Mouse (Mus musculus): ENCODE results near the gene Gm49425. TPM values are rescaled to one million over a fixed set of nuclear protein-coding genes. Genes with fewer than 3 reads are reported as not detected.

Gene Gm49425
- total RNA-seq, 2 experiments from 2014 or later = not detected

GRCm38 (mm10) chr15:101482056-101482455, 35.0 kb downstream of the Gm49425 start:
- no peak overlapping the region for H3K4me3 ChIP-seq
- no peak overlapping the region for H3K27ac ChIP-seq
- no peak for DNase-seq (ENCODE audit: low spot score in 2 of 2)
- no peak for TF ChIP-seq CTCF (conservative IDR thresholded peaks at IDR 0.05)

- peak overlapping the region; percentile 32 for H3K4me3 ChIP-seq
- no peak for TF ChIP-seq CTCF (conservative IDR thresholded peaks at IDR 0.05)
- no peak for DNase-seq (ENCODE audit: low spot score in 2 of 2)
- H3K27ac ChIP-seq = no peak overlapping the region
These were observed 37.4 kb downstream of the Gm49425 start for GRCm38 (mm10) chr15:101479666-101480060.

- peak; percentile 9 to 56 for DNase-seq (ENCODE audit: low spot score in 2 of 2)
- Histone ChIP-seq H3K4me3 (peak overlapping the region; percentile 32), H3K27ac (no peak overlapping the region)
- peak; percentile 79 for TF ChIP-seq CTCF (conservative IDR thresholded peaks at IDR 0.05)
These were observed 37.9 kb downstream of the Gm49425 start for GRCm38 (mm10) chr15:101479007-101479665.

GRCm38 (mm10) chr15:101472952-101473528, 44.0 kb downstream of the Gm49425 start, which contains the start of gene Krt86:
TSS of gene Krt86 (plus strand) at chr15:101473478.
- Histone ChIP-seq H3K27ac (no peak within 1 kb of the TSS), H3K4me3 (no peak within 1 kb of the TSS)
- no peak for DNase-seq (ENCODE audit: low spot score in 2 of 2)
- TF ChIP-seq CTCF (conservative IDR thresholded peaks at IDR 0.05) = no peak

- DNase-seq (ENCODE audit: low spot score in 2 of 2) = no peak
- TF ChIP-seq CTCF (conservative IDR thresholded peaks at IDR 0.05) = no peak
- Histone ChIP-seq H3K27ac (no peak overlapping the region), H3K4me3 (no peak overlapping the region)
These were observed 48.0 kb downstream of the Gm49425 start for GRCm38 (mm10) chr15:101469093-101469492.

Small RNA genes lying within 50 kb of the gene (microRNA-seq; reads per million reads assigned to microRNA genes)
- 0 reads per million in 2 experiments for gene Gm44393

Other genes with a start within 250 kb of the Gm49425 start
- 10 to 100 TPM; 50.6 to 53.3 TPM for gene Atg101, start 233.0 kb downstream of the Gm49425 start, total RNA-seq (2021)
- gene 6030408B16Rik, start 224.0 kb downstream of the Gm49425 start, total RNA-seq (2021) = under 1 TPM in 1 of 2 experiments, not detected in 1; 0.54 TPM
- gene Krt80, start 147.1 kb downstream of the Gm49425 start, total RNA-seq (2021) = under 1 TPM; 0.12 to 0.18 TPM
- not detected for gene Krt7, start 106.2 kb downstream of the Gm49425 start, total RNA-seq (2021)
- gene Krt87, start 78.5 kb downstream of the Gm49425 start, total RNA-seq (2021) = under 1 TPM; 0.46 to 0.69 TPM
- gene Krt88, start 69.5 kb downstream of the Gm49425 start, total RNA-seq (2021) = not detected
- gene Krt81, start 53.5 kb downstream of the Gm49425 start, total RNA-seq (2021) = not detected
- gene Krt86, start 43.8 kb downstream of the Gm49425 start, total RNA-seq (2021) = not detected
- not detected for gene Krt83, start 25.7 kb downstream of the Gm49425 start, total RNA-seq (2021)
- not detected for gene Krt84, start 15.6 kb upstream of the Gm49425 start, total RNA-seq (2021)
- gene Krt82, start 33.4 kb upstream of the Gm49425 start, total RNA-seq (2021) = not detected
- not detected for gene Krt90, start 45.7 kb upstream of the Gm49425 start, total RNA-seq (2021)
- gene Krt75, start 56.6 kb upstream of the Gm49425 start, total RNA-seq (2021) = not detected
- not detected for gene Gm5414, start 110.9 kb upstream of the Gm49425 start, total RNA-seq (2021)
- not detected for gene Gm5478, start 130.1 kb upstream of the Gm49425 start, total RNA-seq (2021)
- not detected for gene Krt6b, start 163.0 kb upstream of the Gm49425 start, total RNA-seq (2021)
- gene Krt6a, start 177.0 kb upstream of the Gm49425 start, total RNA-seq (2021) = not detected
- gene Krt5, start 195.6 kb upstream of the Gm49425 start, total RNA-seq (2021) = under 1 TPM; 0.15 to 0.47 TPM
- gene Krt71, start 225.8 kb upstream of the Gm49425 start, total RNA-seq (2021) = not detected

Data from layer of hippocampus, adult 2 months (tissue).